Mouse (Mus musculus): ENCODE data around the gene Lonp2. TPM values are rescaled to one million over a fixed set of nuclear protein-coding genes. Genes with fewer than 3 reads are reported as not detected.

The Lonp2 gene
- total RNA-seq (2023), result 10 to 100 TPM; 63.2 to 65.3 TPM

DNA sequence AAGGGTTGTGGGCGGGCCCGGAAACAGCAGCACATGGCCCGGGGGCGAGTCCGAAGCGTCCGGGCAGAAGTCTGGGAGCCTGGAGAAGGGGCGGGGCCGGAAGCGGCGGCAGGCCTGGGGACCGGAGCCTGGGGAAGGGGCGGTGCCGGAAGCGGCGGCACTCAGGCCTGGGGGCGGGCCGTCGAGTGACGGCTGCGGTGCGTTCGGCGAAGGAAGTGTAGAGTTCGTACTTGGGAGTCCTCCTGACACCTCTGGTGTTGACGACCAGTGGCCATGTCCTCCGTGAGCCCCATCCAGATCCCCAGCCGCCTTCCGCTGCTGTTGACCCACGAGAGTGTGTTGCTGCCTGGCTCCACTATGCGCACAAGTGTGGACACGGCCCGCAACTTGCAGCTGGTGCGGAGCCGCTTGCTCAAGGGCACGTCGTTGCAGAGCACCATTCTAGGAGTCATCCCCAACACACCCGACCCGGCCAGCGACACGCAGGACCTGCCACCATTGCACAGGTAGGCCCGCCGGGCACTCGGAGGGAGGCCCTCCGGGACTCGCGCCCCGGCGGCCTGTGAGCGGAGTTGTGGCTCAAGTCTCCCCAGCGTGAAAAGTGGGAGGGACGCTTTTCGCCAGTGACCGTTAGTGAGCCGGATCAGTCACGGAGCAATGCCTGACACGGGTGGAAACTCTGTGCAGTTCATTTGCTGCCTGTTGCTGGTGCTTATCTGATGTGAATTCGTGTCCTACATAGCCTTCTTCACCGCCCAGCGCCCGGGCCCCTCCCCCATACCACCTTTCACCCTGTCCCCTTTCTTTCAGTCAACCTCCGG lies at the start of gene Lonp2:
TSS of gene Lonp2 (plus strand) at position 133 of the 821 bp plus-strand sequence.

DNA sequence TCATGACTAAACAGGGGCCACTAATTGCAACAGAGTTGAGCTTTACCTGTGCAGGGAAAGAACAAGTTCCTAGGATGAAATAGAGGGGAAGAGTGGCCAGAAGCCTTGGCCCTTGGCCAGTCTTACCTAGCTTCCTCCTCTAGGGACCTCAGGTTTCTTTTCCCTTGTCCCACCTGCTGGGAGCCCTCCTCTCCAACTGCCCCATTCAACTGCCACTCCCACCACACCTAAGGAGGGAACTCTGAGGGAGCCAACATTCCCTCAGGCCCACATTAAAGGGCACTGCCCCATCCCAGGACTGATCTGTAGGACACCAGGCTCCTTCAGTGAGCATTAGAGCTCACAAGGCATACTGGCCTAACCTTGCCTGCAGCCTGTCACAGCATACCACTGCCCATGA lies 43.4 kb upstream of the Lonp2 start, which contains the start of gene Abcc12:
TSS of gene Abcc12 (minus strand) at position 229 of the 400 bp plus-strand sequence.

DNA sequence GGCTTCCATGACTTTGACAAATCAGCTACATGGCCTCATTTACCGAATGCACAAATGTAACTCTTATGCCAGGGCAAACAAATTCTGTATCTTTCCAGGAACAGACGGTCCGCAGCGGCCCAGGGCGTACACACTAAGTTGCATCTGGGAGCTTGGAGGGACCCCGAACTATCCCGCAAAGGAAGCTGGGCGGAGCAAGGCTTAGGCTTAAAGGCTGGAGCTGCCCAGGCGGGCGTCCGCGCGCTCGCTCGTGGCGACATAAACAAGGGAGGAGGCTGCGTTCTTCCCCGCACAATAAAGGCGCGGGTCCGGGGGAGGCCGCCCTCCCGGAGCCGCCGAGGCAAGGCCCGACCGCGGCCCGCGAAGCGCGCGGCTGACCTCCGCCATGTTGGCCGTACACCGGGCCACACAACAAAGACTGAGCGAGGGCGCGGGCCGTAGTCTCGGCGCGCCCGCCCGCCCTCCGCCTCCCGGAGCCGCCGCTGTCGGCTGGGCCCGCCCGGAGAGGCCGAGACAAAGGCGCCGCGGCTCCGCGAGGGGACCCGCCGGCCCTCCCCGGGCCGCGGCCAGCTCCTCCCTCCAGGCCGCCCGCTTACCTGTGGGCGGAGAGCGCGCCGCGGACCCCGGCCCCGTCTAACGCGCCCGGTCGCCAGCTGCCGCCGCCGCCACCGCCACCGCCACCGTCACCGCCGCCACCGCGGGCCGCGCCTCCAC lies 121.5 kb downstream of the Lonp2 start, which contains the start of the genes Gm10638 and Siah1a:
TSS of gene Gm10638 (plus strand) at position 479 of the 714 bp plus-strand sequence.
TSS of gene Siah1a (minus strand) at position 714 of the 714 bp plus-strand sequence.

Other genes starting within 250 kb of the Lonp2 start
- not detected for gene Abcc12, start 43.4 kb upstream of the Lonp2 start, total RNA-seq (2023)
- 1 to 10 TPM in 1 of 2 experiments, under 1 TPM in 1; 0.65 to 1.0 TPM for gene Gm10638, start 121.7 kb downstream of the Lonp2 start, total RNA-seq (2023)
- 10 to 100 TPM; 23.4 TPM for gene Siah1a, start 121.9 kb downstream of the Lonp2 start, total RNA-seq (2023)

Measured in B cell, adult 67 days (primary cell).